Mouse (Mus musculus): ENCODE measurements around the gene Gm42791.

Gm42791 gene

GRCm38 (mm10) chr5:148948577-148948976 is 46.4 kb downstream of the Gm42791 start:
- DNase-seq = no peak

- DNase-seq = no peak
Observed at GRCm38 (mm10) chr5:148947412-148947811, 47.5 kb downstream of the Gm42791 start.

GRCm38 (mm10) chr5:148946787-148947186 is 48.2 kb downstream of the Gm42791 start:
- DNase-seq = peak; percentile 73

- no peak for DNase-seq
Observed at GRCm38 (mm10) chr5:148945735-148946134, 49.2 kb downstream of the Gm42791 start.

GRCm38 (mm10) chr5:148944024-148944423 is 50.9 kb downstream of the Gm42791 start:
- no peak for DNase-seq

GRCm38 (mm10) chr5:148943444-148943843 is 51.5 kb downstream of the Gm42791 start:
- DNase-seq = no peak

- no peak for DNase-seq
Observed at GRCm38 (mm10) chr5:148942957-148943356, 52.0 kb downstream of the Gm42791 start.

- DNase-seq = no peak
Observed at GRCm38 (mm10) chr5:148942305-148942704, 52.6 kb downstream of the Gm42791 start.

GRCm38 (mm10) chr5:148941867-148942266 is 53.1 kb downstream of the Gm42791 start:
- no peak for DNase-seq

- DNase-seq = no peak
Observed at GRCm38 (mm10) chr5:148939948-148940382, 55.0 kb downstream of the Gm42791 start.

- DNase-seq = peak; percentile 64
Observed at GRCm38 (mm10) chr5:148936516-148936951, 58.4 kb downstream of the Gm42791 start.

GRCm38 (mm10) chr5:148935871-148936270 is 59.1 kb downstream of the Gm42791 start:
- no peak for DNase-seq

GRCm38 (mm10) chr5:148935071-148935821 is 59.7 kb downstream of the Gm42791 start:
- DNase-seq = no peak

- no peak for DNase-seq
Observed at GRCm38 (mm10) chr5:148934457-148934856, 60.5 kb downstream of the Gm42791 start.

- no peak for DNase-seq
Observed at GRCm38 (mm10) chr5:148933767-148934166, 61.2 kb downstream of the Gm42791 start.

GRCm38 (mm10) chr5:148931301-148931700 is 63.6 kb downstream of the Gm42791 start:
- DNase-seq = no peak

GRCm38 (mm10) chr5:148929116-148929449 is 65.9 kb downstream of the Gm42791 start, which contains the start of gene Katnal1:
TSS of gene Katnal1 (minus strand) at chr5:148929320.
- no peak for DNase-seq

- peak; percentile 98 for DNase-seq
Observed at GRCm38 (mm10) chr5:148928382-148929115, 66.4 kb downstream of the Gm42791 start.

GRCm38 (mm10) chr5:148927717-148928223 is 67.2 kb downstream of the Gm42791 start:
- DNase-seq = no peak

- no peak for DNase-seq
Observed at GRCm38 (mm10) chr5:148924586-148924985, 70.4 kb downstream of the Gm42791 start.

- DNase-seq = no peak
Observed at GRCm38 (mm10) chr5:148924051-148924450, 70.9 kb downstream of the Gm42791 start.

- DNase-seq = no peak
Observed at GRCm38 (mm10) chr5:148923408-148923807, 71.5 kb downstream of the Gm42791 start.

- no peak for DNase-seq
Observed at GRCm38 (mm10) chr5:148922773-148923172, 72.2 kb downstream of the Gm42791 start.

- no peak for DNase-seq
Observed at GRCm38 (mm10) chr5:148918049-148918448, 76.9 kb downstream of the Gm42791 start.
